8 mouse cellular contexts compared by ENCODE assay signal in genomic region chr2:181148318-181148955, GRCm38 (mm10). TPM values are rescaled to one million over a fixed set of nuclear protein-coding genes. Genes with fewer than 3 reads are reported as not detected.
DNase-seq lines count a peak whose midpoint lies in the region; ATAC-seq and TF ChIP-seq lines count a peak whose summit lies in the region.

No protein-coding gene starts in this region.

- ATAC-seq in kidney, postnatal 0 days (replicated peaks; ENCODE audit: low FRiP score, low read depth), result no peak
- no peak for ATAC-seq in hindbrain, embryonic 12.5 days (ENCODE audit: low FRiP score)
- no peak for ATAC-seq in midbrain, embryonic 14.5 days (ENCODE audit: low FRiP score, low TSS enrichment)

- 0 out of 2 replicates have a peak, but pooled peaks cover 15% of the 10 kb centered on the region for H3K27me3 ChIP-seq in kidney, postnatal 0 days (ENCODE audit: insufficient read depth, low read length)
- H3K27me3 ChIP-seq in hindbrain, embryonic 12.5 days, result peaks cover 54% of the 10 kb centered on the region
- H3K27me3 ChIP-seq in midbrain, embryonic 14.5 days (ENCODE audit: control insufficient read depth, insufficient read depth, low read length), result peaks cover 13% of the 10 kb centered on the region; the same call in 1 of the 2 replicates

- peak overlapping the region; percentile 39 for H3K4me3 ChIP-seq in kidney, postnatal 0 days (replicated peaks; ENCODE audit: low read depth, low read length)
- H3K4me3 ChIP-seq in hindbrain, embryonic 12.5 days, result peak overlapping the region; percentile 43
- H3K4me3 ChIP-seq in midbrain, embryonic 14.5 days (replicated peaks; ENCODE audit: low read depth, low read length), result peak overlapping the region; percentile 34

- H3K4me1 ChIP-seq in kidney, postnatal 0 days (replicated peaks; ENCODE audit: insufficient read depth, low read length), result 0 out of 2 replicates have a peak, but pooled peaks cover 5% of the 10 kb centered on the region
- H3K4me1 ChIP-seq in hindbrain, embryonic 12.5 days, result peaks cover 11% of the 10 kb centered on the region
- H3K4me1 ChIP-seq in midbrain, embryonic 14.5 days (ENCODE audit: control insufficient read depth, insufficient read depth, low read length), result peaks cover 10% of the 10 kb centered on the region; the same call in 1 of the 2 replicates

- no peak overlapping the region for H3K27ac ChIP-seq in kidney, postnatal 0 days
- no peak overlapping the region for H3K27ac ChIP-seq in hindbrain, embryonic 12.5 days
- no peak overlapping the region for H3K27ac ChIP-seq in midbrain, embryonic 14.5 days (replicated peaks; ENCODE audit: low read depth, low read length)

- DNase-seq in kidney, postnatal 0 days (ENCODE audit: low spot score), result no peak
- no peak for DNase-seq in kidney, postnatal 10 days
- DNase-seq in cerebellum, postnatal 36 days, result peak; percentile 63
- DNase-seq in midbrain, embryonic 14.5 days, result peak; percentile 54
- no peak for DNase-seq in lung, postnatal 36 days
- no peak for DNase-seq in T-cell, adult 2 months (ENCODE audit: low spot score)
- DNase-seq in gastrocnemius, adult 18-20 months (ENCODE audit: low spot score), result no peak

- no peak overlapping the region for H3K9ac ChIP-seq in kidney, postnatal 0 days (ENCODE audit: low read depth, low read length)
- no peak overlapping the region for H3K9ac ChIP-seq in hindbrain, embryonic 12.5 days
- peak overlapping the region; percentile 29; the same call in 1 of the 2 replicates for H3K9ac ChIP-seq in midbrain, embryonic 14.5 days (replicated peaks; ENCODE audit: low read length)

- WGBS in kidney, postnatal 0 days, result 11% methylated on average over 31 of the region's 31 CpGs
- 15% methylated on average over 30 of the region's 31 CpGs for WGBS in hindbrain, embryonic 12.5 days
- 12% methylated on average over 31 of the region's 31 CpGs for WGBS in midbrain, embryonic 14.5 days

- H3K36me3 ChIP-seq in kidney, postnatal 0 days (ENCODE audit: insufficient read depth, low read length), result no peaks in the 10 kb centered on the region
- H3K36me3 ChIP-seq in hindbrain, embryonic 12.5 days, result no peaks in the 10 kb centered on the region
- peaks cover 30% of the 10 kb centered on the region for H3K36me3 ChIP-seq in midbrain, embryonic 14.5 days (ENCODE audit: control insufficient read depth, insufficient read depth, low read length)

- no peaks in the 10 kb centered on the region for H3K9me3 ChIP-seq in kidney, postnatal 0 days (replicated peaks; ENCODE audit: low read length)
- no peaks in the 10 kb centered on the region for H3K9me3 ChIP-seq in hindbrain, embryonic 12.5 days (replicated peaks)
- H3K9me3 ChIP-seq in midbrain, embryonic 14.5 days (ENCODE audit: control insufficient read depth, low read length), result no peaks in the 10 kb centered on the region

- no peak for TF ChIP-seq CTCF in kidney, postnatal 0 days (IDR thresholded peaks at IDR 0.05; ENCODE audit: low read depth)

- peak overlapping the region; percentile 88 for H3K4me2 ChIP-seq in kidney, postnatal 0 days (ENCODE audit: low read length)
- peak overlapping the region; percentile 88 for H3K4me2 ChIP-seq in hindbrain, embryonic 12.5 days (replicated peaks)
- peak overlapping the region; percentile 69 for H3K4me2 ChIP-seq in midbrain, embryonic 14.5 days (ENCODE audit: low read length)

RNA-seq across cellular contexts. Expression of gene Eef1a2, which starts 8.4 kb away (rescaled TPM):
- 0.05 TPM in 1 of 2 replicates, not detected in the other for polyA plus RNA-seq in kidney, postnatal 0 days (2015; fragmentation: Nextera tagmentation; extraction: Ambion mirVana)
- polyA plus RNA-seq in hindbrain, embryonic 12.5 days (2016; fragmentation: Nextera tagmentation; extraction: Ambion mirVana), result 2.3 and 2.5 TPM in 2 replicates
- 12.7 and 14.1 TPM in 2 replicates for polyA plus RNA-seq in midbrain, embryonic 14.5 days (2014; fragmentation: Nextera tagmentation; extraction: Ambion mirVana)
- total RNA-seq in gastrocnemius, adult 18-20 months (2021), result 1,000 to 10,000 TPM; 2,039 to 2,096 TPM

RNA-seq across cellular contexts. Expression of gene Kcnq2, which starts 13.3 kb away (rescaled TPM):
- 0.17 TPM in 1 of 2 replicates, not detected in the other for polyA plus RNA-seq in kidney, postnatal 0 days (2015; fragmentation: Nextera tagmentation; extraction: Ambion mirVana)
- polyA plus RNA-seq in hindbrain, embryonic 12.5 days (2016; fragmentation: Nextera tagmentation; extraction: Ambion mirVana), result 41.7 and 43.1 TPM in 2 replicates
- 52.0 and 52.4 TPM in 2 replicates for polyA plus RNA-seq in midbrain, embryonic 14.5 days (2014; fragmentation: Nextera tagmentation; extraction: Ambion mirVana)
- total RNA-seq in gastrocnemius, adult 18-20 months (2021), result under 1 TPM in 1 of 2 experiments, not detected in 1; 0.18 TPM

RNA-seq across cellular contexts. Expression of gene Ppdpf, which starts 38.6 kb away (rescaled TPM):
- 262 and 278 TPM in 2 replicates for polyA plus RNA-seq in kidney, postnatal 0 days (2015; fragmentation: Nextera tagmentation; extraction: Ambion mirVana)
- polyA plus RNA-seq in hindbrain, embryonic 12.5 days (2016; fragmentation: Nextera tagmentation; extraction: Ambion mirVana), result 388 and 419 TPM in 2 replicates
- polyA plus RNA-seq in midbrain, embryonic 14.5 days (2014; fragmentation: Nextera tagmentation; extraction: Ambion mirVana), result 442 and 539 TPM in 2 replicates
- total RNA-seq in gastrocnemius, adult 18-20 months (2021), result 10 to 100 TPM; 41.7 to 44.5 TPM

RNA-seq across cellular contexts. Expression of gene Ptk6, which starts 54.2 kb away (rescaled TPM):
- not detected in 2 replicates for polyA plus RNA-seq in kidney, postnatal 0 days (2015; fragmentation: Nextera tagmentation; extraction: Ambion mirVana)
- not detected in 2 replicates for polyA plus RNA-seq in hindbrain, embryonic 12.5 days (2016; fragmentation: Nextera tagmentation; extraction: Ambion mirVana)
- not detected in 2 replicates for polyA plus RNA-seq in midbrain, embryonic 14.5 days (2014; fragmentation: Nextera tagmentation; extraction: Ambion mirVana)
- total RNA-seq in gastrocnemius, adult 18-20 months (2021), result not detected

Comparison
In these comparisons a context has a peak if more than half of its experiments do, and no peak if none do; other contexts are left out.
1. DNase-seq: peak in cerebellum, postnatal 36 days (2 of 2) and midbrain, embryonic 14.5 days (single experiment); none in kidney, postnatal 0 days (single experiment), kidney, postnatal 10 days (single experiment), lung, postnatal 36 days (single experiment), T-cell, adult 2 months (single experiment) and gastrocnemius, adult 18-20 months (single experiment).
2. RNA of gene Kcnq2, which starts 13.3 kb away (polyA plus RNA-seq): 52.0 to 52.4 TPM in midbrain, embryonic 14.5 days and 41.7 to 43.1 TPM in hindbrain, embryonic 12.5 days; 0.17 TPM in kidney, postnatal 0 days; every median in the first group is over 10 times any median in the second.
3. Peak in every context shown above with its lines, with median percentiles within 50 percentile points of each other: H3K4me2 ChIP-seq and H3K4me3 ChIP-seq.